Mouse (Mus musculus): ENCODE measurements at regions not wholly inside any gene's neighbourhood (a gene's known extent, or its start where the extent isn't known, plus 50 kb on each side); places are given as distances from the start of the nearest gene placed in this dataset.

DNA sequence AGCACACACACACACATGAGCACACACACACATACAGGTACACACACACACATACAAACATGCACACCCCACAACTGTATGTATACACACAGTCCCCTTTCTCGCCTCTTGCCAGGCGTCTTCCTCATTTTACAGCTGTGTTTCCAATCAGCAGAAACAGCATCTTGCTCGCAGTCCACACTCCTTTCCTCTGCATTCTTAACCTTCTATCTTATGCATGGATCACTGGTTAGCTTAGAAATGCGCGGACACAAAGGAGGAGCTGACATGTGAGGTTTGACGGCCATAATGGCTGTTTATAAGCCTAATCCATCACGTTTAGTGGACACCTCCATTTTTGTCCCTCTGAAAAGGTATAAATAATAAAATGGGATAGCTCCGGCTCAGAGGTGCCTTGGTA is 343.3 kb upstream of the Sall1 start:
- Histone ChIP-seq H3K27me3 (ENCODE audit: control insufficient read depth, insufficient read depth, low read length) (no peaks in the 10 kb centered on the region), H3K36me3 (replicated peaks; ENCODE audit: control insufficient read depth, insufficient read depth, low read length) (no peaks in the 10 kb centered on the region), H3K4me3 (ENCODE audit: low read depth, low read length) (no peak overlapping the region), H3K9me3 (replicated peaks; ENCODE audit: control insufficient read depth, low read length) (no peaks in the 10 kb centered on the region), H3K4me1 (ENCODE audit: control insufficient read depth, insufficient read depth) (no peaks in the 10 kb centered on the region), H3K9ac (replicated peaks; ENCODE audit: low read depth, low read length) (no peak overlapping the region), H3K27ac (ENCODE audit: low read depth) (no peak overlapping the region), H3K4me2 (ENCODE audit: low read depth, low read length) (no peak overlapping the region)
- WGBS, result 40% methylated on average over 8 of the region's 8 CpGs
- no peak for ATAC-seq (ENCODE audit: insufficient read depth, low read depth)
- no peak for DNase-seq (ENCODE audit: low spot score)
- TF ChIP-seq CTCF (IDR thresholded peaks at IDR 0.05; ENCODE audit: low read depth) (no peak), EP300 (IDR thresholded peaks at IDR 0.05; ENCODE audit: low read depth) (no peak)

DNA sequence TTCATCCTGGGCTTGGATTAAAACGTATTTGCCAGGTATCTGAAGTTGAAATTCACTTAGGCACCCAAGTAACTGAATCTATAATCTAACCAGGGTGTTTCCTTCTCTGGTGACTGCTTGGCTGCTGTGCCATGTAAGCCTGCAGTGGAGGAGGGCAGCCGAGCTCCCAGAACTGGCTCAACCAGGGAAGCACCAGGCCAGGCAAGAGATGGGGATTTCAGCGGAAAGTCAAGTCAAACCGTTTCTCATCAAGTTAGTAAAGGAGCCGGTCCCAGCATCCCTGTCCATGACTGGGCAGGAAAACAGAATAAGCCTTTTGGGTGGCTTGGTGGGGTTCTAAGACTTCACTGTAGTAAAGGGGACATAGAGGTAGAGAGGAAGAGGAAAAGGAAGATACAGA is 341.1 kb upstream of the Sall1 start:
- Histone ChIP-seq H3K27me3 (ENCODE audit: control insufficient read depth, insufficient read depth, low read length) (no peaks in the 10 kb centered on the region), H3K36me3 (replicated peaks; ENCODE audit: control insufficient read depth, insufficient read depth, low read length) (no peaks in the 10 kb centered on the region), H3K9me3 (replicated peaks; ENCODE audit: control insufficient read depth, low read length) (no peaks in the 10 kb centered on the region), H3K9ac (replicated peaks; ENCODE audit: low read depth, low read length) (no peak overlapping the region), H3K4me1 (ENCODE audit: control insufficient read depth, insufficient read depth) (no peaks in the 10 kb centered on the region), H3K4me3 (ENCODE audit: low read depth, low read length) (no peak overlapping the region), H3K27ac (ENCODE audit: low read depth) (no peak overlapping the region), H3K4me2 (ENCODE audit: low read depth, low read length) (no peak overlapping the region)
- no peak for DNase-seq (ENCODE audit: low spot score)
- no peak for ATAC-seq (ENCODE audit: insufficient read depth, low read depth)
- 68% methylated on average over 5 of the region's 5 CpGs for WGBS
- TF ChIP-seq CTCF (IDR thresholded peaks at IDR 0.05; ENCODE audit: low read depth), result no peak
- TF ChIP-seq EP300 (IDR thresholded peaks at IDR 0.05; ENCODE audit: low read depth), result no peak

DNA sequence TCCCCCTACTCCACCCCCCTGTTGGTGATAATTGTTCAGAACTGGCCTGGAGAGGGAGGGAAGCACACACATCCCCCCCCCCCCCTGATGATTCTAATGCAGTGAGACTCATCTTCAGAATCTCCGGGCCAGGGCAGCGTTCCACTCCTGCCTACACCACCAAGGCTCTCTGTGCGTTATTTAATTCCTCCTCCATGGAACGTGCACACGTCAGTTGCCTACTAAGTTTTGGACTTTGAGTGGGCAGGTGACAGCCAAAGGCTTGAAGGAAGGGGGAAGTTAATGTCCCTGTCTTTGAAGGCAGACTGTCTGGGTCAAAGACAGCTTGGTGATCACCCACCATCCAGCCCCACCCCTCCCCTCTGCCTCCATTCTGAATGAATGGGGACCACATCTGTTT is 339.8 kb upstream of the Sall1 start:
- no peak overlapping the region for H3K9ac ChIP-seq (replicated peaks; ENCODE audit: low read depth, low read length)
- no peak overlapping the region for H3K4me3 ChIP-seq (ENCODE audit: low read depth, low read length)
- H3K4me2 ChIP-seq (ENCODE audit: low read depth, low read length), result no peak overlapping the region
- no peak overlapping the region for H3K27ac ChIP-seq (ENCODE audit: low read depth)
- no peaks in the 10 kb centered on the region for H3K36me3 ChIP-seq (replicated peaks; ENCODE audit: control insufficient read depth, insufficient read depth, low read length)
- WGBS, result 92% methylated on average over 5 of the region's 5 CpGs
- no peaks in the 10 kb centered on the region for H3K27me3 ChIP-seq (ENCODE audit: control insufficient read depth, insufficient read depth, low read length)
- DNase-seq (ENCODE audit: low spot score), result no peak
- H3K9me3 ChIP-seq (replicated peaks; ENCODE audit: control insufficient read depth, low read length), result no peaks in the 10 kb centered on the region
- H3K4me1 ChIP-seq (ENCODE audit: control insufficient read depth, insufficient read depth), result no peaks in the 10 kb centered on the region
- no peak for ATAC-seq (ENCODE audit: insufficient read depth, low read depth)
- no peak for TF ChIP-seq CTCF (IDR thresholded peaks at IDR 0.05; ENCODE audit: low read depth)

DNA sequence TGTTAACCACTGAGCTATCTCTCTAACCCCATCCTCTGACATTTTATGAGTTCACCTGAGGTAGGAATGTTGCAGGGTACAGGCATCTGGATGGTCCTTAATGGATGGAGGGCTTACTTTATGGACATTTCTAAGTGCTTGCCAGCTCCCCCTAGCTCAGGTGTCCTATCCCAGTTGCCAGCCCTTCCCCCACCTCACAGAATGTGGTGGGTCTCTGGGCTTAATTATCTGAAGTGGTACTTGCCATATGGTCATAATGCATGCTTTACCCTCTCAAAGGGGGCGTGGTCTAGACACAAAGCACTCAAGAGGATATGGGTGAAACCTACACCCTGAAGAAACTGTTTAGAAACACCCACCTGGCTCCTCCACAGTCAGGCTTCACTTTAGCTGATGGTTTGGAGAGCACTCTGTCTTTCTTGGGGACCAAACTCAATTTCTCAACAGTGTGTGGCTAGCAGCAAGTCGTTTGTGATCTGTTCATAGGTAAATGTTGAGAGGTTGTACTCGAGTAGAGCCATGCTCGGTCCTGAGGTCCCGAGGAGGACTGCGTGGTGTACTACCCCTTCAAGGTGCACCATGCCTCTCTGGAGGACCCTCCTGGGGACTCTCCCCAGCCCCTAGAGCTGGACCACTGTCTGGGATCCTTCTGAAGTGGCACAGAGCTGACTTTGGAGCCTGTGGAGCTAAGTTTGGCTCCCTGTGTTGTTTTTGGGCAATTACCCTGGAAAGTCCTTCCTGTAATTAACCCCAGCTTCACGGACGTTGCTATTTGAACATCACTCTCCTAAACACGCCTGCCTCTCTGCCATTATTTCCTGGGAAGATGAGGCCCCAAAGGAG is 338.8 kb upstream of the Sall1 start:
- no peak for TF ChIP-seq CTCF (IDR thresholded peaks at IDR 0.05; ENCODE audit: low read depth)
- no peak for TF ChIP-seq EP300 (IDR thresholded peaks at IDR 0.05; ENCODE audit: low read depth)
- no peak overlapping the region for H3K9ac ChIP-seq (replicated peaks; ENCODE audit: low read depth, low read length)
- H3K4me3 ChIP-seq (ENCODE audit: low read depth, low read length), result no peak overlapping the region
- no peak for ATAC-seq (ENCODE audit: insufficient read depth, low read depth)
- no peaks in the 10 kb centered on the region for H3K4me1 ChIP-seq (ENCODE audit: control insufficient read depth, insufficient read depth)
- no peak for DNase-seq (ENCODE audit: low spot score)
- H3K27me3 ChIP-seq (ENCODE audit: control insufficient read depth, insufficient read depth, low read length), result no peaks in the 10 kb centered on the region
- H3K9me3 ChIP-seq (replicated peaks; ENCODE audit: control insufficient read depth, low read length), result no peaks in the 10 kb centered on the region
- WGBS, result 51% methylated on average over 9 of the region's 9 CpGs
- H3K4me2 ChIP-seq (ENCODE audit: low read depth, low read length), result no peak overlapping the region
- no peak overlapping the region for H3K27ac ChIP-seq (ENCODE audit: low read depth)
- H3K36me3 ChIP-seq (replicated peaks; ENCODE audit: control insufficient read depth, insufficient read depth, low read length), result no peaks in the 10 kb centered on the region

DNA sequence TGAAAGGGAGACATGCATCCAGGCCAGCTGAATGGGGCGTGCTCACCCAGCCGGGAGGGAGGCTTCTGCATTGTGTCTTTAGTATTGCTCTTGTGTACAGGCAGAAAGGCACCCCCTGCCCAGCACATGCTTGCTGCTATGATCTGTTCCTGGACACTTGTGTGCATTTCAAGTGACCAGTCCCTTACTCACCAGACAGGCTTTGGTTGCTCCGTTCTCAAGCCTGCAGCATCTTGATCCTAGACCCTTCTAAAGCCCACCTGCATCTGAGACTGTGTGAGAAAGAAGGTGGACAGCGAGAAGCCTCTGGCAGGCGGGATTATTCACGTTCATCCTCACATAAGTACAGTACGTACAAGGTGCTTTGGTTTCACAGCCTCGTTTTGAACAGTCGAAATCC is 336.5 kb upstream of the Sall1 start:
- TF ChIP-seq EP300 (IDR thresholded peaks at IDR 0.05; ENCODE audit: low read depth) (no peak), CTCF (IDR thresholded peaks at IDR 0.05; ENCODE audit: low read depth) (no peak)
- no peaks in the 10 kb centered on the region for H3K27me3 ChIP-seq (ENCODE audit: control insufficient read depth, insufficient read depth, low read length)
- H3K9ac ChIP-seq (replicated peaks; ENCODE audit: low read depth, low read length), result no peak overlapping the region
- no peak overlapping the region for H3K4me2 ChIP-seq (ENCODE audit: low read depth, low read length)
- no peaks in the 10 kb centered on the region for H3K36me3 ChIP-seq (replicated peaks; ENCODE audit: control insufficient read depth, insufficient read depth, low read length)
- H3K27ac ChIP-seq (ENCODE audit: low read depth), result no peak overlapping the region
- no peaks in the 10 kb centered on the region for H3K9me3 ChIP-seq (replicated peaks; ENCODE audit: control insufficient read depth, low read length)
- 83% methylated on average over 9 of the region's 9 CpGs for WGBS
- H3K4me1 ChIP-seq (ENCODE audit: control insufficient read depth, insufficient read depth), result no peaks in the 10 kb centered on the region
- H3K4me3 ChIP-seq (ENCODE audit: low read depth, low read length), result no peak overlapping the region
- ATAC-seq (ENCODE audit: insufficient read depth, low read depth) (no peak), DNase-seq (ENCODE audit: low spot score) (no peak)

DNA sequence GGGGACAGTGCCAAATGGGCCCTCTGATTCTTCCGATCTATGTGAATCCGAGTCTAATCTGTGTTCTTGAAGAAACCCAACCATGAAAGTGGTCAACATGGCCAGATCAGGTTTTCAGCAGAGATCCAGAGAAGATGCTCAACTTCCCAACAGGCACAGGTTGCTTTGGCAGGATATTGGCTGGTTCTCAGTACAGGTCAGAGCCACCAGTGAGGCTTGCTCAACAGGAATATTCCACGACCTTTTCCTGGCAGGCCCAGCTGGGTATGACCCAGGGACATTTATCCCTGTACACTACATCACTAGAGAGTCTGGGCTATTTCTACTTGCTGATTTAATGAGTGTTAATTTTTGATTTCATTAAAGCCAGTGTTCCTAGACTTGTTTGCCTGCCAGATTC is 328.8 kb upstream of the Sall1 start:
- Histone ChIP-seq H3K9ac (replicated peaks; ENCODE audit: low read depth, low read length) (no peak overlapping the region), H3K36me3 (replicated peaks; ENCODE audit: control insufficient read depth, insufficient read depth, low read length) (no peaks in the 10 kb centered on the region), H3K27ac (ENCODE audit: low read depth) (no peak overlapping the region), H3K4me2 (ENCODE audit: low read depth, low read length) (no peak overlapping the region), H3K9me3 (replicated peaks; ENCODE audit: control insufficient read depth, low read length) (no peaks in the 10 kb centered on the region), H3K27me3 (ENCODE audit: control insufficient read depth, insufficient read depth, low read length) (no peaks in the 10 kb centered on the region), H3K4me3 (ENCODE audit: low read depth, low read length) (no peak overlapping the region), H3K4me1 (ENCODE audit: control insufficient read depth, insufficient read depth) (no peaks in the 10 kb centered on the region)
- TF ChIP-seq EP300 (IDR thresholded peaks at IDR 0.05; ENCODE audit: low read depth), result no peak
- no peak for TF ChIP-seq CTCF (IDR thresholded peaks at IDR 0.05; ENCODE audit: low read depth)
- ATAC-seq (ENCODE audit: insufficient read depth, low read depth), result no peak
- 84% methylated on average over 3 of the region's 3 CpGs for WGBS
- DNase-seq (ENCODE audit: low spot score), result no peak

Measured in heart, postnatal 0 days (tissue).